Mouse (Mus musculus) C2C12 (cell line): ENCODE measurements around the gene Actr3. TPM values are rescaled to one million over a fixed set of nuclear protein-coding genes. Genes with fewer than 3 reads are reported as not detected.
"Not testable (repeated sequence)": the region's sequence is repeated elsewhere in the genome, so short reads cannot be mapped to it uniquely, and the experiment has no call there.

Experiments used
- H3K27me3 ChIP-seq: one replicate; pipeline ENCODE4 v1.6.1; 2011; ENCODE audit not compliant: control insufficient read depth, insufficient read depth, insufficient read length
- H3K36me3 ChIP-seq: one replicate; pipeline ENCODE4 v1.6.1; 2011; ENCODE audit not compliant: control insufficient read depth, insufficient read depth
- H3K4me3 ChIP-seq: one replicate; pipeline ENCODE4 v1.5.1; 2011; ENCODE audit warnings: mild to moderate bottlenecking, control low read depth; ENCODE audit not compliant: poor library complexity, insufficient read depth, severe bottlenecking
- H3K79me2 ChIP-seq: one replicate; pipeline ENCODE4 v1.6.1; 2011; ENCODE audit not compliant: control insufficient read depth, insufficient read depth
- H3K79me3 ChIP-seq: one replicate; pipeline ENCODE4 v1.6.1; 2011; ENCODE audit warnings: low read depth, control low read depth
- H3ac ChIP-seq: one replicate; pipeline ENCODE3; 2011; ENCODE audit warnings: low read depth; ENCODE audit not compliant: control insufficient read depth, insufficient read length
- CEBPB ChIP-seq: IDR thresholded peaks from one replicate; pipeline ENCODE4 v1.6.1; 2011; ENCODE audit warnings: low read depth, mild to moderate bottlenecking, control low read depth, moderate library complexity
- CTCF ChIP-seq: IDR thresholded peaks from one replicate; pipeline ENCODE4 v1.5.1; 2011; ENCODE audit not compliant: control insufficient read depth, insufficient read depth, insufficient read length
- FOSL1 ChIP-seq: IDR thresholded peaks from one replicate; pipeline ENCODE4 v1.8.0; 2011; ENCODE audit warnings: mild to moderate bottlenecking, low read length; ENCODE audit not compliant: poor library complexity, insufficient read depth, severe bottlenecking
- MAX ChIP-seq: IDR thresholded peaks from one replicate; pipeline ENCODE4 v1.6.1; 2011; ENCODE audit warnings: mild to moderate bottlenecking, control low read depth
- MYOD1 ChIP-seq: IDR thresholded peaks from one replicate; pipeline ENCODE4 v1.6.1; 2011; ENCODE audit warnings: low read depth; ENCODE audit not compliant: control insufficient read depth, insufficient read length
- MYOG ChIP-seq: IDR thresholded peaks from one replicate; pipeline ENCODE4 v1.6.1; 2011; ENCODE audit not compliant: control insufficient read depth, insufficient read length; ENCODE audit errors: extremely low read depth
- USF1 ChIP-seq: IDR thresholded peaks from one replicate; pipeline ENCODE4 v1.6.1; 2011; ENCODE audit warnings: low read depth, mild to moderate bottlenecking, control low read depth, moderate library complexity
- polyA plus RNA-seq: library from polyadenylated mRNA; unstranded; fragments of >200 nt; fragmentation: generic; extraction: Trizol; gene quantifications from one replicate; pipeline ENCODE4 v1.2.1, GENCODE M21; 2012; ENCODE audit warnings: missing spikeins

Gene Actr3
- polyA plus RNA-seq, 1 experiment, result 169 TPM

GRCm38 (mm10) chr1:125428315-125428714 is 7.2 kb downstream of the Actr3 start:
- Histone ChIP-seq H3K79me2 (peaks cover 100% of the 10 kb centered on the region), H3ac (no peak overlapping the region)
- TF ChIP-seq FOSL1 (no peak), MAX (no peak), USF1 (no peak), MYOG (no peak), MYOD1 (no peak), CTCF (no peak), CEBPB (no peak)

DNA sequence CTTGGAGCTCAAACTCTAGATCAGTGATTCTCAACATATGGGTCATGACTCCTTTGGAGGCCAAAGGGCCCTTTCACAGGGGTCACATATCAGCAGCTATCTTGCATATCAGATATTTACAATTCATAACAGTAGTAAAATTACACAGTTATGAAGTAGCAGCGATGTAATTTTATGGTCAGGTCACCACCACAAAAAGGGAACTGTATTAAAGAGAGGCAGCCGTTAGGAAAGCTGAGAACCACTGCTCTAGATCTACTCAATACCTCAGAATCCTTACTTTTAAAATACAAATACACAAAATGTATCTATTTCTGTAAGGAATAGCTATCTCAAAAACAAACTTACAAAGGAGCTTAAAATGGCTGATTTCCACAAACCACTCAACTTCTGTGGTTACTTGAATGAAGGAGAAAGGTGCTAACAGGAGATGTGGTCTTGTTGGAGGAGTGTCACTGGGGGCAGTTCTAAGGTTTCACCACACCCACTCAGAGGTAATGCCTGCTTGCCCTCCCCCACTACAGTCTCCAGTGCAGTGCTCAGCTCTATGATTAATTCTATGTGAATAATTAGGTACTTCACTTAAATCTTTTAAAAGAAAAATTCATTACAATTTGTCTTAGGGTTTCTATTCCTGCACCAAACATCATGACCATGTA is 9.0 kb downstream of the Actr3 start:
- H3K79me2 ChIP-seq, result peaks cover 100% of the 10 kb centered on the region
- TF ChIP-seq MYOG (no peak), CTCF (no peak), FOSL1 (no peak), USF1 (no peak), MAX (no peak), CEBPB (no peak), MYOD1 (no peak)
- peaks cover 98% of the 10 kb centered on the region for H3K79me3 ChIP-seq
- peaks cover 20% of the 10 kb centered on the region for H3K36me3 ChIP-seq
- no peak overlapping the region for H3ac ChIP-seq
- no peaks in the 10 kb centered on the region for H3K27me3 ChIP-seq
- no peak overlapping the region for H3K4me3 ChIP-seq

More at GRCm38 (mm10) chr1:125428315-125428714, 7.2 kb downstream of the Actr3 start:
- Histone ChIP-seq H3K79me3 (peaks cover 98% of the 10 kb centered on the region), H3K36me3 (peaks cover 30% of the 10 kb centered on the region), H3K4me3 (no peak overlapping the region), H3K27me3 (no peaks in the 10 kb centered on the region)

GRCm38 (mm10) chr1:125419906-125420305 is 15.6 kb downstream of the Actr3 start:
- peaks cover 80% of the 10 kb centered on the region for H3K79me3 ChIP-seq
- H3K79me2 ChIP-seq, result peaks cover 100% of the 10 kb centered on the region
- TF ChIP-seq CEBPB (no peak), MAX (no peak), FOSL1 (no peak), CTCF (no peak), USF1 (no peak), MYOD1 (no peak), MYOG (no peak)
- H3K4me3 ChIP-seq, result no peak overlapping the region
- H3ac ChIP-seq, result no peak overlapping the region
- no peaks in the 10 kb centered on the region for H3K27me3 ChIP-seq
- peaks cover 40% of the 10 kb centered on the region for H3K36me3 ChIP-seq

DNA sequence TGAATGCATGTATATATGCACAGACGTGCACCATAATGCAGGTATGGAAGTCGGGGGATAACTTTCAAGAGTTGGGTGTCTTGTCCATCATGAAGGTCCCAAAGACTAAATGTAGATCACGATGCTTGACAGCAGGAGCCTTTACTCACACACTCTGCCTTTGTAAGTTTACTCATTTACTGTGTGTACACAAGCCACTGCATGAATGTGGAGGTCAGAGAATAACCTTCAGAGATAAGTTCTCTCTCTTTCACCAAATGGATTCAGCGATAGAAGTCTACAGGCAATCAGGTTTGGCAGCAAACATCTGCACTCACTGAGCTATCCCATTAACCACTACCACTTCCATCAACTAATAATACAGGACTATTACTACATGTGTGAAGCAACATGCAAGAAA is 16.8 kb downstream of the Actr3 start:
- no peak overlapping the region for H3K4me3 ChIP-seq
- H3K79me3 ChIP-seq, result peaks cover 71% of the 10 kb centered on the region
- peaks cover 44% of the 10 kb centered on the region for H3K36me3 ChIP-seq
- no peaks in the 10 kb centered on the region for H3K27me3 ChIP-seq
- H3K79me2 ChIP-seq, result peaks cover 94% of the 10 kb centered on the region
- TF ChIP-seq CEBPB, result no peak
- TF ChIP-seq MYOG, result no peak
- no peak for TF ChIP-seq MAX
- TF ChIP-seq USF1, result no peak
- TF ChIP-seq MYOD1, result no peak
- TF ChIP-seq FOSL1, result no peak
- TF ChIP-seq CTCF, result no peak
- H3ac ChIP-seq, result no peak overlapping the region

DNA sequence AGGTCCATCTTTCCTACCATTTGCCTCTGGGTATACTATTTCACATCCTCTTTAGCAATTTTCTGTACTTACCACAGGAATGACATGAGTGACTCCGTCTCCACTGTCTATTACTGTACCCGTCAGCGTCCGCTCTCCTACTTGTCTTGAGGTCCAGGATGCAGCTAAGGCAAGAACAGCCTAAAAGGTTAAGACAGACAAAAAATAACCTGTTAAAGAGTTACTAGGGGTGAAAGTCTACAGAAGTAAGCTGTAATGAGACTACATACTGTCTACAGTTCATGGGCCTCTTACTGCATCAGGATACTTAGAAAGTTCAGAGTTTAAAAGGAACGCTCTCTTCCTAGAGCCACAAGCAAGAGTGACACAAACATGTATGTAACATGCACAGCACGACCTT is 28.3 kb downstream of the Actr3 start:
- no peak for TF ChIP-seq FOSL1
- no peak for TF ChIP-seq CTCF
- TF ChIP-seq MYOG, result no peak
- no peak for TF ChIP-seq USF1
- no peak for TF ChIP-seq MAX
- no peak for TF ChIP-seq CEBPB
- no peak for TF ChIP-seq MYOD1
- Histone ChIP-seq H3K79me2 (peaks cover 12% of the 10 kb centered on the region), H3K79me3 (peaks cover 7% of the 10 kb centered on the region), H3K4me3 (no peak overlapping the region), H3K27me3 (no peaks in the 10 kb centered on the region), H3K36me3 (peaks cover 87% of the 10 kb centered on the region), H3ac (no peak overlapping the region)

- H3K4me3 ChIP-seq, result no peak overlapping the region
- peaks cover 4% of the 10 kb centered on the region for H3K79me3 ChIP-seq
- H3K36me3 ChIP-seq, result peaks cover 81% of the 10 kb centered on the region
- peaks cover 13% of the 10 kb centered on the region for H3K79me2 ChIP-seq
- no peak overlapping the region for H3ac ChIP-seq
- TF ChIP-seq CEBPB (no peak), MYOD1 (no peak), USF1 (no peak), MAX (no peak), FOSL1 (no peak), CTCF (no peak), MYOG (no peak)
- no peaks in the 10 kb centered on the region for H3K27me3 ChIP-seq
Measured at GRCm38 (mm10) chr1:125395391-125395790, 40.1 kb downstream of the Actr3 start.

- H3ac ChIP-seq, H3K79me3 ChIP-seq, H3K79me2 ChIP-seq, H3K27me3 ChIP-seq, H3K4me3 ChIP-seq: not testable (repeated sequence)
- H3K36me3 ChIP-seq, result peaks cover 61% of the 10 kb centered on the region
Measured at GRCm38 (mm10) chr1:125393324-125393723, 42.2 kb downstream of the Actr3 start.

GRCm38 (mm10) chr1:125390065-125390754 is 45.3 kb downstream of the Actr3 start:
- not testable (repeated sequence) for H3K4me3 ChIP-seq, H3K79me3 ChIP-seq, H3K27me3 ChIP-seq, H3ac ChIP-seq, H3K79me2 ChIP-seq
- H3K36me3 ChIP-seq, result peaks cover 32% of the 10 kb centered on the region
